Mouse (Mus musculus) cerebellum, postnatal 25 days (tissue): ENCODE measurements around the gene Syngr4.
"Not testable (repeated sequence)": the region's sequence is repeated elsewhere in the genome, so short reads cannot be mapped to it uniquely, and the experiment has no call there.

Experiments used
- DNase-seq, 2 experiments: peaks; one replicate each; pipeline ENCODE4 v3.0.0; 2021; ENCODE audit warnings: mixed read lengths in 2 of 2

Syngr4 gene

DNA sequence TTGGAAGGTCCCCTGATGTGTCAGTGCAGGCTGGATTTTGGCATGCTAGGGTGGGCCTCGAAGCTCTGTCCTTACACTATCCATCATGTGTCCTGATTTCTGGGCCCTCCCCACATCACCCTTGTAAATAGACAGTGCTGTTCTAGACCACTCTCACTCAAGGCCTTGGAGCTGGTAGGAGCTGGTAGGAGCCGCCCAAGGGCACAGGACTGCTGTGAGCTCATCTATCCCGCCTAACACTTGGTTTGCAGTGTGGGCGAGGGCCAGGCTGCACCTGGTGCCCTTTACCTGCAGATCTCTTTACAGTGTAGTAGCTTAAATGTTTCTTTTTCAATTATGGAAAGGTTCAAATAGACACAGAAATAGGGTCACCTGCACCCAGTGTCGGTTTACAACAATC, 18.5 kb upstream of the Syngr4 start:
- DNase-seq = no peak

DNA sequence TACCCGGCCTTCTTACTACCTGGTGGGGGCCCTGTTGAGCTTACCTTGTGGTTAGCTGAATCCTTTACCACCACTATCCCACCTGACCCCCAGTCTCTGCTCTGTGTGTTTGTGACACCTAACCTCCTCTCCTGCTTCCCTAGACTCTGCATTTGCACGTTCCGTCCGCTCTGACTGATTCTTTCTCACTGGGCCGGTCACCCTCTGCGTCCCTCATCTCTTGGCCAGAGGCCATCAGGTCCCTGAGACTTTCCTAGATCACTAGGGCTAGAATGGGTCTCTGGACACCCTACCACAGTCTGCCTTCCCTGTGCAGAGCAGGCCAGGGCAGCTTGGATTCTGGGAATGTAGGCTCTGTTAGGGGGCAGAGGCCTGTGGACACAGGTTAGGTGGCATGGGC, 17.6 kb upstream of the Syngr4 start:
- DNase-seq = no peak

DNA sequence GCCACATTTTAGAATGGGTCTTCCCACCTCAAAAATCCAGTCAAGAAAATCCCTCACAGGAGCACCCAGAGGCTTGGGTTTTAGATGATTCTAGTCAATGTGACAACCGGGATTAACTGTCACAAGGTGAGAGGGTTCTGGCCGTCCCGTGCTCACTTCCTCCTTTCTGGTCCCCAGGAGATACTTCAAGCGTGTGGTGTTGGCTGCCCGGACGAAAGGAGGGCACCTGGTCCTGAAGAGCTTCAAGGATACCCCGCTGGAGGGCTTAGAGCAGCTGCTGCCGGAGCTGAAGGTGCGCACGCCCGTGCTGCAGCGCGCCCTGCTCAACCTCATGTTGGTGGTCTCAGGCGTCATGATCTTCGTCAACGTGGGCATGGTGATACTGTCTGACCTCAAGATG, 12.6 kb upstream of the Syngr4 start:
- no peak for DNase-seq

DNA sequence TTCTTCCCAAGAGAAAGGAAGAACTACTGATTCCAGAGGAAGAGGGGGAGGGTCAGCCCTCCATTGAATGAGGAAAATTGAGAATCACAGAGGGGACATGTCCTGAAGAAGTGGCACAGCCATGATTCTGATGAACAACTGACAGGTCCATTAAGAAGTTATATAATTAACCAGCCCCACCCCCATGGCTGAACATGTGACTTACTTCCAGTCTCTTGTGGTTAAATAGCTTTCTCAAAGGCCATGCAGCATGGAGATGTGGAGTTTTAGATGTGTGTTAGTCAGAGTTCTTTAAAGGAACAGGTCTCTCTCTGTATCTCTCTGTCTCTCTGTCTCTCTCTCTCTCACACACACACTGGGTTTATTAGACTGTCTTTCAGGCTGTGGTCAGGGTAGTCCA, 11.9 kb upstream of the Syngr4 start:
- DNase-seq = no peak

DNA sequence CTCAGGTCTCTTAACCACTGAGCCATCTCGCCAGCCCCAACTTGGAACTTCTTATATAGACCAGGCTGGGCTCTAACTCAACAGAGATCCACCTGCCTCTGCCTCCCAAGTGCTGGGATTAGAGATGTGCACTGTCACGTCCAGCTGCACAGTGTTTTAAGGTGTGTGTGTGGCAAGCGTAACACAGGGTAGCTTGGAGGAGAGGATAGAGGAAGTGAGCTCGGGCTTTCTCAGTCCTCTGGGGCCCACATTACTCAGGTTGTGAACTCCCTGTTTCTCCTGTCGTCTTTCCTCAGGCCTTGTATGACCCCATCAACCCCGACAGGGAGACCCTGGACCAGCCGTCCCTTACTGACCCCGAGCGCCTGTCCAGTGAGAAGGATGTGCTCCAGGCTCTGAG, 10.1 kb upstream of the Syngr4 start:
- no peak for DNase-seq

DNA sequence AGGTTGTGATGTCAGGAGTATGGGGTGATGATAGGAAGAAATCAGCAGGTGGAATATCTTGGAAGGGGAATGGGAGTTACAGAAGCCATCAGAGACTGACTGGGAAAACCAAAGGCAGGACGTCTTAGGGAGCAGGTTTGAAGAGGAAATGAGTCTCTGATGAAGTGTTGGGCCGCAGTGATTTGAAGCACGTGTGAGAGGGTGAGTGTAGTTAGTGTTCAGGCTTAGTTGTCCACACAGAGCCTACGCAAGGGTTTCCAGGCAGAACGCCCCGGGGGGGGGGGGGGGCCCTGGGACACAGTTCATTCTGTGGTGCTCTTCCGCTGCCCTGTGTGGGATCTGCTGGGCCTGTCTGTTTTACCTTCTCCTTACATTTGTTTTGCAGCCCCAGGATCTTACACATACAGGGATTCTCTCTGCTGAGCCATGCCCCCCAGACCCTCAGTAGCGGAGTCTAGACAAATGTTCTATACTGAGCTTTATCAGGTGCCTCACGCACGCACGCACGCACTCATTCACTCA, 6.0 kb upstream of the Syngr4 start:
- no peak for DNase-seq

DNA sequence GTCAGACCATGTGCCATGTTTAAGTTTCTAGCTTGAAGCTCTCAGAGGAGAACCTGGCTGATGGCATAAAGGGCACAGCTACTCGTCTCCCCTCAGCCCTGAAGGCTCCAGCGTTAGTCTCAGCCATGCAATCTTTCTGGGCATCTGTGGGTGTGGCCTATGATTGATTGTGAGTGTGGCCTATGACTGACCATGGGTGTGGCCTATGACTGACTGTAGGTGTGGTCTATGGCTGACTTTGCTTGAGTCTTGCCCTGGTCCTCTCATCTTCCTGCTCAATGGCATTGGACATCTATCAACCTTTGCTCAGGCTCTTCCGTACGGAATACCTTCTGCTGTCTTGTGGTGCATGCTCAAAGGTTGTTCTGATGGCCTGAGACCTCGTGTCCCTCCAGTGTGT, 5.0 kb upstream of the Syngr4 start:
- no peak for DNase-seq

DNA sequence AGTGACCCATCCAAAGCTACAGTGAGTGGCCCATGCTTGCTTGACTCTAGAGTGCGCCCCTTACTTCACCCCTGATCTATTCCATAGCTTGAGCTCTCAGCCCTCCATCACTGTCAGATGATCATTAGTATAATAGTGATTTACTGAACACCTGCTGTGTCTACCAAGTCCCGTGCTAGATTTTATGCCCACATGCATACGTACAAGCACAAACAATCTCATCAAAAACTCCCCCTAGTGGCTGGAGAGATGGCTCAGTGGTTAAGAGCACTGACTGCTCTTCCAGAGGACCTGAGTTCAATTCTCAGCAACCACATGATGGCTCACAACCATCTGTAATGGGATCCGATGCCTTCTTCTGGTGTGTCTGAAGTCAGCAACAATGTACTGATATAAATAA, 1.6 kb upstream of the Syngr4 start:
- DNase-seq = not testable (repeated sequence)

DNA sequence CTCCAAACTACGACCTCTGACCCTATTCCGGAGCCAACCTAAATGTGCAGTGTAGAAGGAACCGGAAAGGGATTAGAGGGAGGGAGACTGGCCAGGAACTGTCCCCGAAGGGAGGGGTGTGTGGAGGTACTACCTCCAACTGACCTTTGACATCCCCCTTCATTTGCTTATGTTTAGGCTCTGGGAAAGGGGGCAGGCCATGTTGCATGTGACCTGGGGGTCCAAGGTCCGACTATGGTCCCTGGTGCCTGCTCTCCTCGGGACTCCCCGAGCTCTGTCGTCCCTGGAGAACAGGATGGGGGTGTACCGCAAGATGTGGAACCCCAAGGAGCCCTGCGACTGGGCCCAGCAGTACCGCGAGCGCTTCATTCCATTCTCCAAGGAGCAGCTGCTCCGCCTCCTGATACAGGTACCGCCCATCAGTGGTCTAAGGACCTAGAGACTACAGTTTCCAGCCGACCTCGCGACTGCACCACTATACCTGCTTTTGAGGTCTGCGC, 794 bp upstream of the Syngr4 start:
- DNase-seq = peak; percentile 72 to 73

DNA sequence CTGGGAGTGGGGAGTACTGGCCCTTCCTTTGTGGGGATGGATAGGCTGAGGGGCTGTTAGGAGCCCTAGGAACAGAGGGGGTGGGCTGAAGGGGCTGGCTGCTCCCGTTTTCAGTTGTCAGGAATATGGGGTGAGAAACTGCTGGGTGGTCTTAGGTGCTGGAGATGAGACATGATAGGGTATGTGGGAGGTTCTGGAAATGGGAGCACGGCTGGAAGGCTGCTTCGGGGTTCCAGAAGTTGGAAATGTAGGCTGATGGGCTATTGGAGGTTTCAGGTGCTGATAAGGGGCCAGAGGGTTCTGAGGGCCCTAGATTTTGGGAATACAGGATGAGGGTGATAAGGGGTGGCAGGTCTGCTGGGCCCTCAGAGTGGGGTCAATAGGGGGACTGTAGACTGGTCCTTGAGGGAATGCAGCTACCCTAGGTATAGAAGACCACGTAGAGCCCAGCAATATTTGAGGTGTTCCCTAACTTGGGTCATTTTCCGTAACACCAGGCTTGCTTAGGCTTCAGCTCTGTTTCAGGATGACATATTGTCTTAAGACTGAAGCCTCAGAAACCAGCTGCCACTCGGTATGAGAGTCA, 490 bp downstream of the Syngr4 start:
- DNase-seq = no peak

DNA sequence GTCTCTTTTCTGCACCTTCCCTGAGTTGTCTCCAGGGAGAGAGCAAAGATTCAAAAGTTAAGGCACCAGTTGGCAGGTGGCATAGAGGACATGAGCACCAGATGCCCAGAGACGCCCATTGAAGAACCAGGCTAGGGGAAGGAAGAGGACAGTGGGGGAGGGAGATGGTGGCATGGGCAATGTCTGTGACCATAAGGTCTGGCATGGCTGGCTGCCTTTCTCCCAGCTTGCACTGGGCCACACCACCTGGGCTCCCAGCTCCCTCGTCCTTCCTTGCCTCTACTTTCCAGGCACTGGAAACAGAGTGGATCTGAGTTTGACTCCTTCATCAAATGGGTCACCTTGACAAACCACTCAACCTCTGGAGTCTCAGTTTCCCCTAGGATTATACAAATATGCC, 3.9 kb downstream of the Syngr4 start:
- no peak for DNase-seq

DNA sequence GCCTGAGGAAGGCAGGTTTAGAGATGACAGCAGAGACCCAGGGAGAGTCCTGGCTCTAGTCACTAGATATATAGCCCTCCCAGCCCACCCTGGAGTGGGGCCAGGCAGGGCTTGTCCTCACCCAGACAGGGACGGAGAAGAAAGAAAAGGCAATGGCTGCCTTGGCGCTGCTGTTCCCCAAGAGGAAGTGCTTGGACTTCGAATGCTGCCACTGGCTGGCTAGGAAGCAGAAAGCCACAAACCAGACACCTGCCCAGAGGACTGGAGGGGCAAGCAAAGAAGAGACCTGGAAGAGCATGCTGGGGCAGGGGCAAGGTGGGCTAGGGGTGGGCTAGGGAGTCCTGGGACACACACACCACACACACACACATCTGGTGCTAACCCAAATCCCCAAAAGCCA, 9.3 kb downstream of the Syngr4 start:
- no peak for DNase-seq

DNA sequence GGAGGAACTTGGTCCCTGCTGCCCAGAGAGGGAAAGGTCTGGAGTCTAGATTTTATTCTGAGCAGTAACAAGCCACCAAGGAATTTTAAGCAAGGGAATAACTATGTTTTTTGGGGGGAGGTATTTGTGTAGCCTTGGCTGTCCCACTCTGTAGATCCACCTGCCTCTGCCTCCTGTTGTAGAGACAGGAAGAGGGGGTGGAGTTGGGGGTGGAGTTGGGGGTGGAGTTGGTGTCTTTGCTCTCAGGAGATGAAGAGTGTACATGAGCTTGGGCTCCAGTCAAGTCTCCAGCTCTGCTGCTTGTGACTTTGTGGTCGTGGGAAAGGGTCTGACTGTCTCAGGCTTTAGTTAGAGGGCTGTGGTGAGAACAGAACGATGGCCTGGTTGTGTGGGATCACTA, 15.5 kb downstream of the Syngr4 start:
- no peak for DNase-seq

DNA sequence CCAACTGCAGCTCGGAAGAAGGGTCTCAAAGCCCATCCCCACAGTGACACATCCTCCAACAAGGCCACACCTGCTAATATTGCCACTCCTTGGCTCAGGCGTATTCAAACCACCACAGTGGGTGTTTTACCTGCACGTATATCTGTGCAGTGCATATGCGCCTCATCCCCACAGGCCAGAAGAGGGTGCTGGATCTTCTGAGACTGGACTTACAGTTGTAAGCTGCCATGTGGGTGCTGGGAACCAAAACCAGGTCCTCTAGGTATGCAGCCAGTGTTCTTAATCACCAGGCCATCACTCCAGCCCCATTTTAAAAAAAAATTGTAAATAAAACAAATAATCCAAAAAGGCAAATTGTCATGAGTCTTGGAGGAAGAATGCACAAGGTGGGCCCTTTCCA, 16.0 kb downstream of the Syngr4 start:
- DNase-seq = no peak

DNA sequence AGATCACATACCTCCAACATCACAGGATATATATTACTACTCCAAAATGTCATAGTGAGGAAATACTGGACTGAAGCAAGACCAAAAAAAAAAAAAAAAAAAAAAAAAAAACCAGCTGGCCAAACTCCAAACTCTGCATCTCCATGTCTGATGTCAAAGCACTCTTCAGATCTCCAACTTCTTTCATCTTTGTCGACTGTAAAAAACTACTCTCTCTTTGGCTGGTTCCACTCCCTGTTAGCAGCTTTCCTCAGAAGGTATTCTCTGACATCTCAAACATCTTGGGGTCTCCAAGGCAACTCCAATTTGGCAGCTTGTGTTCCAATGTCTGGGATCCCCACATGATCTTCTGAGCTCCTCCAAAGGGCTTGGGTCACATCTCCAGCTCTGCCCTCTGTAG, 18.2 kb downstream of the Syngr4 start, which contains the start of gene Grin2d:
TSS of gene Grin2d (minus strand) at position 101 of the 400 bp plus-strand sequence.
- DNase-seq = not testable (repeated sequence)

DNA sequence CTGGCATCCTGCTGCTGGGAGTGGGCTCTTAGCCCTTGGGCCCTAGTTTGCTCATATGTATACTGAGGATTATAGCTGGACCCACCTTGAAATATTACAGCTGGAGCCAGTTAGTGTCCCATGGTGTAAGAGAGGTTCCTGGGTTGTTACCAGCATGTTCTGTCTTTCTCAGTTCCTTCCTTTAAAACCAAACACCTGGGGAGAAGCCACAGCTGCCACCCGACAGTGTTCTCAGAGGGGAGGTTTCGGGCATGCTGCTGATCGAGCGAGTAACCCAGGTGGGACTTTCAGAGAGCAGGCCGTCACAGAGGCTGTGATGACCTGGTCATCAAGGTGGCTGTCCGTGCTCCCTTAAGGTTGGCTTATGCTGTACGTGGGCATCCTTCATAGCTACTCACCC, 19.6 kb downstream of the Syngr4 start:
- no peak for DNase-seq

DNA sequence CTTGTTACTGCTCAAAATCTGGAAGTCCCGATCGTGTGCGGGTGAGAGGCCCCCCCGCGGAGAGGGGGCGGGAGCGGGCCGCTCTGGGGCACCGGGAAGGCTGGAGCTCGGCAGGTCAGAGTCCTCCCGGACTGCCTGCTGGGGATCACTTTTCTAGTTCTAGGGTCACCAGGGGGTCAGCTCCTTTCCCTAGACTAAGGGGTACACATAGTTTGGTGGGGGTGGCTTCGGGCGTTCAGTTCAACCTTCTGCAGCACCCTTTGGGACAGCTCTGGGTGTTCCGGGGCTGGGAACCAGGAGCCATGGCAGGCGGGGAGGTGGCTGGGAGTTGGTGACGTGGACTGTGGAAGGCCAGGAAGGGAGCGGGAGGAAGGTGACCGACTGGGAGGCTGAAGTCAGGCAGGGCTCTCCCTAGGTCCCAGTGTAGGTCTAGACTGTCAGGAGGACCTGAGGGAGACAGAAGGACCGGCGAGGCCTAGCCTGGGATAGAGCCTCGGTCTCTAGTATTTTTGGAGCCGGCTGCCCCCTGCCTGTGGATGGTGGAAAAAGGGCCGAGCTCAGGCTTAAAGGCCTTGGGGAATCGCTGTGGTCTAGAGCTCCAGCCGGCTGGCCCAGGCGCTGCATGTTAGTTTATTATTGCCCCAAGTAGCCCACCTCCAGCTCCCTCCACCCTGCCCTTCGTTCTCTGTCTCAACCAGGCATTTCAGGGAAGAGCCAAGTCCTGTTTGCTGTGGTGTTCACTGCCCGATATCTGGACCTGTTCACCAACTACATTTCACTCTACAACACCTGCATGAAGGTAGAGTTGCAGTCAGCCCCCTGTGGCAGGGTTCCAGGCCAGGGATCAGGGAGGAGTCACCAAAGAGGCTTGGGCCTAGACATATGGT, 23.2 kb downstream of the Syngr4 start:
- DNase-seq = peak; percentile 74 to 78

DNA sequence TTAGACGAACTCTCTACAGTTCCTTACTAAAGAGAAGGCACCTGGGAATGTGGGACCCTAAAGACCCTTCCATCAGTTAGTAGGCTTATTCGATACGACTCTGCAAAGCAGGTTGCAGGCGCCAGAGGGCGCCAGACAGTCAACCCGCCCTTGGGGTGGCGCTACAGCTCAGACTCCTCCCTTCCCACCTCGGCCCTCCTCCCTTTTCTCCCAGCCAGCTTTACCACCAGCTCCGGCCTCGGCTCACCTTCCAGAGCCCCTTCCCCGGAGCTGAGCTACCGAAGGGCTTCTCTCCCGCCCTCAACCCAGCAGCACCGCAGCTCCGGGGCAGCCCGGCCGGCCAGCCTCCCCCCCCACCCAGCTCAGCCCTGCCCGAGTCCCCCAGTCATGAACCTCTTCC, 23.9 kb downstream of the Syngr4 start, which contains the start of gene Kdelr1:
TSS of gene Kdelr1 (plus strand) at position 149 of the 400 bp plus-strand sequence.
- peak; percentile 92 to 94 for DNase-seq

DNA sequence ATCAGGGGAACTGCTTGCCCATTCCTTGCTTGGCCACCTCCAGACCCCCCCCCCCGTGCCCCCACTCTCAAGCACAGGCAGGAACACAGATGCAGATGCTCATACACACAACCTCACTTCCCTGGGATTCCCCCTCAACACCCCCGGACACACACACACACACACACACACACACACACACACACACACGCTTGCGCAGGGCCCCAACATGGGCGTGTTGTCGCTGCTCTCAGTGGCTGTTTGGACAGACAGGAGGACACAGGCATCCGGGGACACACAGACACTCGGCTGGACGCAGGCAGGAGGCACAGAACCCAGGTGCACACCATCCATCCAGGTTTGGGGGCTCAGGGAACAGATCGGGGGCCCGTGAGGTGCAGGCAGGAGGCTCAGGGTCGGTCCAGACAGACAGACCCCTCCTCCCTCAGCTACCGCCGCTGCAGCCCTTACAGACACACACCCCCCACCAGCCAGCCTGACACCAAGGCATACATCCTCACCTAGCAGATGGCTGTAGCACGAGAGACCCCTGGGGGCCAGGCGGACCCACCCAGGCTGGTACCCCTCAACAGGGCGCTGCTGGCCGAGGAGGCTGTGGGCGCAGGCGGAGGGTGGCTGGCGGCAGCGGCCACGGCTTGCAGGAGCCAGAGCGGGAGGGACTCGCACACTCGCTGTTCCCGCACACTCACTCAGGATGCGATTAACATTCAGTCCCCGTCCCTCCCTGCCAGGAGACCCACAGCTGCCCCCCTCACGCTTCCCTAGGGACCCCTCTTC, 26.0 kb downstream of the Syngr4 start:
- peak in 1 of 2 experiments; percentile 37 for DNase-seq

DNA sequence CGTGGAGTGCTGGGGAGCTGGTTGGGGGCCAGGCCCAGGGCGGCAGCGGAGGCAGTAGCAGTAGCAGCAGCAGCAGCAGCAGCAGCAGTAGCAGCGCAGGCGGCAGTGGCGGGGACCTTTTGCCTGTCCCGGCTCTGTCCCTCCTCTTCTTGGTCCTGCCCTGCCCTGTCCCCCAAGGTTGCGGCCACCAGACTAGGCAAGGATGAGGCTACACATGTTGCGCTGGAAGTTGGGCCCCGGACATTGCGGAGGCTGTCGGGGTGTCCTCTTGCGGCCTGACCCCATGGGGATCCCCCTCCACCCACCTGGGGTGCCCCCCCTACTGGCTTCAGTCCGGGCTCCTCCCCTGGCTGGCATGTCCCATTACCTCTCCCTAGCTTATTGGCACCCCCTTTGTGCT, 26.7 kb downstream of the Syngr4 start:
- peak in 1 of 2 experiments; percentile 31 for DNase-seq

DNA sequence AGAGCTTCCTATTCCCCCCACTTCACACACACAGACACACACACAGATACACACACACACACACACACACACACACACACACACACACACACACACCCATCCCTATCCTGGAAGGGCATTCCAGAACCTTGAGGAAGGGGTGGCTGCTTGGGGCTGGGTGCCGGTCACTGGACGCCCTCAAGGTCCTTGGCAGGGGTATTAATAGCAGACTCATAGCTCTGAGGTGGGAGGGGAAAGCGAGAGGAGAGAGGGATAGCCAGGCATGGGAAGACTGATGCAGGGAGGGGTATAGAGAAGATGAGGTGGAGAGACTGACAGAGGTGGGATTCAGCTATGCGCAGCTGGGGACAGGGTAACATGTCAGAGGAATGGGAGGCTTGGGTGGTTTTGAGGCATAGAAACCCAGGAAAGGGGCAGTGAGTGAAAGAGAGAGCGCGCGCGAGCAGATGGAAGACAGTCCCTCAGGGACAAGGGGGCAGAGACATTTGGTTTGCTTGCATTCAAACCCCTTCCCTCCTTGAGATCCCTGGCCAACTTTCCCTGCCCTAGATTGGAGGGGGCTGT, 27.3 kb downstream of the Syngr4 start:
- no peak for DNase-seq

DNA sequence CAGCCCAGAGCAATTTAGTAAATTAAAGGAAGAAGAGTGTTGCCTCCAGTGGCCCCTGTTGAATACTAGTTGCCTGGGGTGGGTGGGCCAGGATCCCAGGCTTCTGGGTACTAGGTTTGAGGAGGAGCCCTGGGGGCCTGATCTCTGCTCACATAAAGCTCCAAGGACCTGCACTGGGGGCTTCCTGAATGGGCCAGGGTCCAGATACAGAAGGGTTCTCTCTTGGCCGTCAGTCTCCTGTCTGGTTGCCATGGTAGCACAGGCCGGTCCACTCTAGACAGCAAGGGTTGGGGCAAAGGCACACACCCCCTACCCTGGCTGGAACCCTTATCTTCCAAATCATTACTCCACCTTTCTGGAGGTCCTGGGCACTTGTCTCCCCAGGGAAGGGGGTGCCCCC, 28.6 kb downstream of the Syngr4 start:
- no peak for DNase-seq
